Mouse (Mus musculus) forebrain, embryonic 13.5 days (tissue): Measurements from ENCODE around the gene Aatk. TPM values are rescaled to one million over a fixed set of nuclear protein-coding genes. Genes with fewer than 3 reads are reported as not detected.

Experiments
- ATAC-seq: fragments of 200-750 bp; cut with Nextera tagmentation; 2 replicates; pipeline ENCODE4 v1.8.0; 2017
- H3K27ac ChIP-seq: fragments of 300-500 bp; sonication (generic); 2 replicates; pipeline ENCODE4 v1.5.1; 2015; ENCODE audit warnings: inconsistent platforms, mild to moderate bottlenecking, moderate library complexity
- H3K27me3 ChIP-seq: fragments of 300-500 bp; sonication (generic); 2 replicates; pipeline ENCODE4 v1.6.1; 2015; ENCODE audit warnings: mild to moderate bottlenecking, inconsistent platforms
- H3K36me3 ChIP-seq: fragments of 300-500 bp; sonication (generic); 2 replicates; pipeline ENCODE4 v1.6.1; 2015; ENCODE audit warnings: mild to moderate bottlenecking, inconsistent platforms; ENCODE audit not compliant: poor library complexity, severe bottlenecking
- H3K4me1 ChIP-seq: fragments of 300-500 bp; sonication (generic); 2 replicates; pipeline ENCODE4 v1.6.1; 2015; ENCODE audit warnings: inconsistent platforms
- H3K4me2 ChIP-seq: fragments of 300-500 bp; sonication (generic); 2 replicates; pipeline ENCODE4 v1.6.1; 2015; ENCODE audit warnings: inconsistent platforms, mild to moderate bottlenecking, moderate library complexity
- H3K4me3 ChIP-seq: fragments of 300-500 bp; sonication (generic); 2 replicates; pipeline ENCODE4 v1.5.1; 2015; ENCODE audit warnings: mild to moderate bottlenecking, inconsistent platforms
- H3K9ac ChIP-seq: fragments of 300-500 bp; sonication (generic); 2 replicates; pipeline ENCODE4 v1.6.1; 2015; ENCODE audit warnings: mild to moderate bottlenecking, inconsistent platforms
- H3K9me3 ChIP-seq: fragments of 300-500 bp; sonication (generic); replicated peaks from 2 replicates; pipeline ENCODE4 v1.6.1; 2016; ENCODE audit warnings: inconsistent platforms
- WGBS: fragments of 180-500 bp; shearing (Covaris S2); methylation state at CpG from one replicate; pipeline ENCODE4 v1.1.7; 2015; 5-methylcytosine and 5-hydroxymethylcytosine counted together
- polyA plus RNA-seq: library from polyadenylated mRNA; unstranded; fragments of >200 nt; fragmentation: Nextera tagmentation; extraction: Ambion mirVana; gene quantifications from 2 replicates; pipeline ENCODE4 v1.2.1, GENCODE M21; 2015

Gene Aatk
- polyA plus RNA-seq, 1 experiment from 2014 or later = 6.8 TPM

GRCm38 (mm10) chr11:120032052-120032451 is 14.9 kb downstream of the Aatk start:
- H3K36me3 ChIP-seq = no peaks in the 10 kb centered on the region
- H3K27me3 ChIP-seq = no peaks in the 10 kb centered on the region
- no peak overlapping the region for H3K4me3 ChIP-seq
- ATAC-seq = no peak
- H3K9ac ChIP-seq = no peak overlapping the region
- H3K4me1 ChIP-seq = peaks cover 9% of the 10 kb centered on the region
- no peak overlapping the region for H3K4me2 ChIP-seq
- WGBS = 69% methylated on average over 8 of the region's 8 CpGs
- no peaks in the 10 kb centered on the region for H3K9me3 ChIP-seq
- no peak overlapping the region for H3K27ac ChIP-seq

GRCm38 (mm10) chr11:120030145-120030901 is 16.6 kb downstream of the Aatk start:
- ATAC-seq = no peak
- H3K9me3 ChIP-seq = no peaks in the 10 kb centered on the region
- peaks cover 9% of the 10 kb centered on the region for H3K4me1 ChIP-seq
- H3K36me3 ChIP-seq = no peaks in the 10 kb centered on the region
- WGBS = 42% methylated on average over 10 of the region's 10 CpGs
- no peak overlapping the region for H3K4me2 ChIP-seq
- no peak overlapping the region for H3K27ac ChIP-seq
- H3K27me3 ChIP-seq = no peaks in the 10 kb centered on the region
- no peak overlapping the region for H3K4me3 ChIP-seq
- no peak overlapping the region for H3K9ac ChIP-seq

GRCm38 (mm10) chr11:120029431-120030144 is 17.4 kb downstream of the Aatk start:
- Histone ChIP-seq H3K4me1 (peaks cover 9% of the 10 kb centered on the region), H3K4me3 (no peak overlapping the region), H3K36me3 (no peaks in the 10 kb centered on the region), H3K4me2 (no peak overlapping the region), H3K27ac (no peak overlapping the region), H3K27me3 (no peaks in the 10 kb centered on the region), H3K9ac (no peak overlapping the region), H3K9me3 (no peaks in the 10 kb centered on the region)
- 45% methylated on average over 9 of the region's 9 CpGs for WGBS
- ATAC-seq = no peak

- Histone ChIP-seq H3K27me3 (no peaks in the 10 kb centered on the region), H3K9ac (no peak overlapping the region), H3K36me3 (no peaks in the 10 kb centered on the region), H3K27ac (no peak overlapping the region), H3K4me3 (no peak overlapping the region), H3K4me2 (no peak overlapping the region), H3K9me3 (no peaks in the 10 kb centered on the region), H3K4me1 (peaks cover 11% of the 10 kb centered on the region)
- ATAC-seq = no peak
- 75% methylated on average over 18 of the region's 18 CpGs for WGBS
Measured at GRCm38 (mm10) chr11:120028319-120029092, 18.5 kb downstream of the Aatk start.

- Histone ChIP-seq H3K27me3 (no peaks in the 10 kb centered on the region), H3K9me3 (no peaks in the 10 kb centered on the region), H3K4me2 (no peak overlapping the region), H3K4me3 (no peak overlapping the region), H3K9ac (no peak overlapping the region), H3K36me3 (no peaks in the 10 kb centered on the region), H3K4me1 (peaks cover 27% of the 10 kb centered on the region), H3K27ac (no peak overlapping the region)
- 87% methylated on average over 3 of the region's 3 CpGs for WGBS
- ATAC-seq = no peak
Measured at GRCm38 (mm10) chr11:120026941-120027340, 20.0 kb downstream of the Aatk start.

- H3K4me1 ChIP-seq = peaks cover 23% of the 10 kb centered on the region
- no peaks in the 10 kb centered on the region for H3K27me3 ChIP-seq
- no peaks in the 10 kb centered on the region for H3K36me3 ChIP-seq
- ATAC-seq = peak; percentile 43; the same call in 1 of the 2 replicates
- no peak overlapping the region for H3K4me3 ChIP-seq
- WGBS = 49% methylated on average over 12 of the region's 12 CpGs
- peak overlapping the region; percentile 6 for H3K9ac ChIP-seq
- H3K27ac ChIP-seq = peak overlapping the region; percentile 41
- H3K9me3 ChIP-seq = no peaks in the 10 kb centered on the region
- H3K4me2 ChIP-seq = no peak overlapping the region
Measured at GRCm38 (mm10) chr11:120022841-120023240, 24.1 kb downstream of the Aatk start.

- Histone ChIP-seq H3K36me3 (no peaks in the 10 kb centered on the region), H3K4me3 (no peak overlapping the region), H3K27ac (no peak overlapping the region), H3K4me2 (no peak overlapping the region), H3K9ac (no peak overlapping the region), H3K27me3 (no peaks in the 10 kb centered on the region), H3K9me3 (no peaks in the 10 kb centered on the region), H3K4me1 (peaks cover 23% of the 10 kb centered on the region)
- ATAC-seq = no peak
- WGBS = 50% methylated on average over 8 of the region's 8 CpGs
Measured at GRCm38 (mm10) chr11:120022216-120022615, 24.8 kb downstream of the Aatk start.

GRCm38 (mm10) chr11:120021367-120021766 is 25.6 kb downstream of the Aatk start:
- peaks cover 23% of the 10 kb centered on the region for H3K4me1 ChIP-seq
- ATAC-seq = no peak
- no peak overlapping the region for H3K4me2 ChIP-seq
- no peaks in the 10 kb centered on the region for H3K9me3 ChIP-seq
- H3K27me3 ChIP-seq = no peaks in the 10 kb centered on the region
- WGBS = 93% methylated on average over 16 of the region's 16 CpGs
- no peaks in the 10 kb centered on the region for H3K36me3 ChIP-seq
- no peak overlapping the region for H3K9ac ChIP-seq
- H3K4me3 ChIP-seq = no peak overlapping the region
- H3K27ac ChIP-seq = no peak overlapping the region

GRCm38 (mm10) chr11:120019542-120020440 is 27.2 kb downstream of the Aatk start:
- Histone ChIP-seq H3K27ac (no peak overlapping the region), H3K4me1 (peaks cover 23% of the 10 kb centered on the region), H3K4me2 (no peak overlapping the region), H3K36me3 (peaks cover 10% of the 10 kb centered on the region; the same call in 1 of the 2 replicates), H3K27me3 (no peaks in the 10 kb centered on the region), H3K4me3 (no peak overlapping the region), H3K9me3 (no peaks in the 10 kb centered on the region), H3K9ac (0 out of 2 replicates have a peak overlapping the region, but pooled peaks have one; percentile 2)
- 52% methylated on average over 23 of the region's 23 CpGs for WGBS
- no peak for ATAC-seq

- peaks cover 19% of the 10 kb centered on the region for H3K36me3 ChIP-seq
- H3K27ac ChIP-seq = no peak overlapping the region
- no peak for ATAC-seq
- no peak overlapping the region for H3K4me2 ChIP-seq
- H3K27me3 ChIP-seq = no peaks in the 10 kb centered on the region
- no peak overlapping the region for H3K9ac ChIP-seq
- H3K4me3 ChIP-seq = no peak overlapping the region
- H3K4me1 ChIP-seq = peaks cover 15% of the 10 kb centered on the region
- H3K9me3 ChIP-seq = no peaks in the 10 kb centered on the region
- 86% methylated on average over 8 of the region's 8 CpGs for WGBS
Measured at GRCm38 (mm10) chr11:120017011-120017410, 30.0 kb downstream of the Aatk start.

- H3K9me3 ChIP-seq = no peaks in the 10 kb centered on the region
- ATAC-seq = no peak
Measured at GRCm38 (mm10) chr11:120014758-120015157, 32.2 kb downstream of the Aatk start.

More at GRCm38 (mm10) chr11:120014758-120015157, 32.2 kb downstream of the Aatk start:
- Histone ChIP-seq H3K4me3 (no peak overlapping the region), H3K27ac (no peak overlapping the region), H3K4me1 (peaks cover 18% of the 10 kb centered on the region), H3K36me3 (peaks cover 37% of the 10 kb centered on the region), H3K9ac (no peak overlapping the region), H3K27me3 (no peaks in the 10 kb centered on the region), H3K4me2 (no peak overlapping the region)
- WGBS = 92% methylated on average over 4 of the region's 4 CpGs
